Mouse (Mus musculus): ENCODE results near the gene Idh1. TPM values are rescaled to one million over a fixed set of nuclear protein-coding genes. Genes with fewer than 3 reads are reported as not detected.

The Idh1 gene
- total and polyA plus RNA-seq, 2 experiments from 2014 or later = 37.6 to 58.5 TPM

- Histone ChIP-seq H3K36me3 (replicated peaks; ENCODE audit: control insufficient read depth, insufficient read depth, low read length) (peaks cover 92% of the 10 kb centered on the region), H3K9ac (replicated peaks; ENCODE audit: low read depth, low read length) (no peak overlapping the region), H3K4me3 (ENCODE audit: low read depth, low read length) (no peak overlapping the region), H3K4me2 (ENCODE audit: low read depth, low read length) (no peak overlapping the region), H3K9me3 (replicated peaks; ENCODE audit: control insufficient read depth, low read length) (no peaks in the 10 kb centered on the region), H3K27ac (ENCODE audit: low read depth) (no peak overlapping the region), H3K4me1 (ENCODE audit: control insufficient read depth, insufficient read depth) (no peaks in the 10 kb centered on the region), H3K27me3 (ENCODE audit: control insufficient read depth, insufficient read depth, low read length) (no peaks in the 10 kb centered on the region)
- DNase-seq (ENCODE audit: low spot score) (no peak), ATAC-seq (ENCODE audit: insufficient read depth, low read depth) (no peak)
- TF ChIP-seq EP300 (IDR thresholded peaks at IDR 0.05; ENCODE audit: low read depth) (no peak), CTCF (IDR thresholded peaks at IDR 0.05; ENCODE audit: low read depth) (no peak)
- 89% methylated on average over 1 of the region's 1 CpGs for WGBS
Measured at GRCm38 (mm10) chr1:65167496-65167895, 18.8 kb downstream of the Idh1 start.

GRCm38 (mm10) chr1:65162210-65162609 is 24.1 kb downstream of the Idh1 start:
- Histone ChIP-seq H3K4me2 (ENCODE audit: low read depth, low read length) (no peak overlapping the region), H3K9me3 (replicated peaks; ENCODE audit: control insufficient read depth, low read length) (no peaks in the 10 kb centered on the region), H3K4me1 (ENCODE audit: control insufficient read depth, insufficient read depth) (no peaks in the 10 kb centered on the region), H3K9ac (replicated peaks; ENCODE audit: low read depth, low read length) (no peak overlapping the region), H3K27ac (ENCODE audit: low read depth) (no peak overlapping the region), H3K4me3 (ENCODE audit: low read depth, low read length) (no peak overlapping the region), H3K27me3 (ENCODE audit: control insufficient read depth, insufficient read depth, low read length) (no peaks in the 10 kb centered on the region), H3K36me3 (replicated peaks; ENCODE audit: control insufficient read depth, insufficient read depth, low read length) (peaks cover 88% of the 10 kb centered on the region)
- 100% methylated on average over 1 of the region's 1 CpGs for WGBS
- TF ChIP-seq EP300 (IDR thresholded peaks at IDR 0.05; ENCODE audit: low read depth) (no peak), CTCF (IDR thresholded peaks at IDR 0.05; ENCODE audit: low read depth) (no peak; the same call in 1 of the 2 replicates)
- ATAC-seq (ENCODE audit: insufficient read depth, low read depth) (no peak), DNase-seq (ENCODE audit: low spot score) (no peak)

- Histone ChIP-seq H3K4me1 (ENCODE audit: control insufficient read depth, insufficient read depth) (no peaks in the 10 kb centered on the region), H3K4me2 (ENCODE audit: low read depth, low read length) (no peak overlapping the region), H3K9ac (replicated peaks; ENCODE audit: low read depth, low read length) (no peak overlapping the region), H3K9me3 (replicated peaks; ENCODE audit: control insufficient read depth, low read length) (no peaks in the 10 kb centered on the region), H3K27ac (ENCODE audit: low read depth) (no peak overlapping the region), H3K27me3 (ENCODE audit: control insufficient read depth, insufficient read depth, low read length) (no peaks in the 10 kb centered on the region), H3K4me3 (ENCODE audit: low read depth, low read length) (no peak overlapping the region), H3K36me3 (replicated peaks; ENCODE audit: control insufficient read depth, insufficient read depth, low read length) (peaks cover 32% of the 10 kb centered on the region)
- WGBS = 93% methylated on average over 5 of the region's 5 CpGs
- DNase-seq (ENCODE audit: low spot score) = no peak
- TF ChIP-seq EP300 (IDR thresholded peaks at IDR 0.05; ENCODE audit: low read depth) (no peak), CTCF (IDR thresholded peaks at IDR 0.05; ENCODE audit: low read depth) (no peak)
- no peak for ATAC-seq (ENCODE audit: insufficient read depth, low read depth)
Measured at GRCm38 (mm10) chr1:65156111-65156510, 30.2 kb downstream of the Idh1 start.

GRCm38 (mm10) chr1:65154814-65155213 is 31.5 kb downstream of the Idh1 start:
- no peaks in the 10 kb centered on the region for H3K9me3 ChIP-seq (replicated peaks; ENCODE audit: control insufficient read depth, low read length)
- ATAC-seq (ENCODE audit: insufficient read depth, low read depth) (no peak), DNase-seq (ENCODE audit: low spot score) (no peak)
- no peaks in the 10 kb centered on the region for H3K27me3 ChIP-seq (ENCODE audit: control insufficient read depth, insufficient read depth, low read length)
- H3K27ac ChIP-seq (ENCODE audit: low read depth) = no peak overlapping the region
- peaks cover 20% of the 10 kb centered on the region for H3K36me3 ChIP-seq (replicated peaks; ENCODE audit: control insufficient read depth, insufficient read depth, low read length)
- no peak for TF ChIP-seq EP300 (IDR thresholded peaks at IDR 0.05; ENCODE audit: low read depth)
- no peak for TF ChIP-seq CTCF (IDR thresholded peaks at IDR 0.05; ENCODE audit: low read depth)
- no peak overlapping the region for H3K4me2 ChIP-seq (ENCODE audit: low read depth, low read length)
- H3K4me3 ChIP-seq (ENCODE audit: low read depth, low read length) = no peak overlapping the region
- no peaks in the 10 kb centered on the region for H3K4me1 ChIP-seq (ENCODE audit: control insufficient read depth, insufficient read depth)
- no peak overlapping the region for H3K9ac ChIP-seq (replicated peaks; ENCODE audit: low read depth, low read length)

DNA sequence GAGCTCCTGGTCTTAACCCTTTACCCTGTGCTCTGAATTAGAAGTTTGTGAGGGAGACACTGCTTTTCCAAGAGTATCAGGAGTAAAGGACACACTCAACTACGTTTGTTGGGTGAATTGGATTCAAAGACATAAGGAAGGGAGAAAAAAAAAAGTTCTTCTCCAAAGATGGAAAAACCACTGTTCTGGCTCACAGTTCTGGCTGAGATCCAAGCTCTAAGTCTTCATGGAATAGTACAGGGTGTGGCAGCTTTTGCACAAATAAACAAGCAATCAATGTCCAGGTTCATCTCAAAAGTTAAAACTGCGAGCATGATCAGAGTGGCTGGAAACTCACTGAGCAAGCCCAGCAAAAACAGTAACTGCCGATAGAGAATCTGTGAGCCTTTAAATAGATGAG is 38.3 kb downstream of the Idh1 start:
- no peaks in the 10 kb centered on the region for H3K36me3 ChIP-seq (replicated peaks; ENCODE audit: control insufficient read depth, insufficient read depth, low read length)
- H3K27ac ChIP-seq (ENCODE audit: low read depth) = no peak overlapping the region
- H3K9ac ChIP-seq (replicated peaks; ENCODE audit: low read depth, low read length) = no peak overlapping the region
- H3K9me3 ChIP-seq (replicated peaks; ENCODE audit: control insufficient read depth, low read length) = no peaks in the 10 kb centered on the region
- H3K27me3 ChIP-seq (ENCODE audit: control insufficient read depth, insufficient read depth, low read length) = no peaks in the 10 kb centered on the region
- no peak for TF ChIP-seq CTCF (IDR thresholded peaks at IDR 0.05; ENCODE audit: low read depth)
- no peak overlapping the region for H3K4me2 ChIP-seq (ENCODE audit: low read depth, low read length)
- WGBS = 57% methylated on average over 3 of the region's 3 CpGs
- H3K4me3 ChIP-seq (ENCODE audit: low read depth, low read length) = no peak overlapping the region
- no peaks in the 10 kb centered on the region for H3K4me1 ChIP-seq (ENCODE audit: control insufficient read depth, insufficient read depth)
- ATAC-seq (ENCODE audit: insufficient read depth, low read depth) = no peak
- DNase-seq (ENCODE audit: low spot score) = no peak

GRCm38 (mm10) chr1:65147326-65147725 is 39.0 kb downstream of the Idh1 start:
- Histone ChIP-seq H3K27me3 (ENCODE audit: control insufficient read depth, insufficient read depth, low read length) (no peaks in the 10 kb centered on the region), H3K4me2 (ENCODE audit: low read depth, low read length) (no peak overlapping the region), H3K4me3 (ENCODE audit: low read depth, low read length) (no peak overlapping the region), H3K9ac (replicated peaks; ENCODE audit: low read depth, low read length) (no peak overlapping the region), H3K36me3 (replicated peaks; ENCODE audit: control insufficient read depth, insufficient read depth, low read length) (no peaks in the 10 kb centered on the region), H3K9me3 (replicated peaks; ENCODE audit: control insufficient read depth, low read length) (no peaks in the 10 kb centered on the region), H3K4me1 (ENCODE audit: control insufficient read depth, insufficient read depth) (no peaks in the 10 kb centered on the region), H3K27ac (ENCODE audit: low read depth) (no peak overlapping the region)
- no peak for TF ChIP-seq EP300 (IDR thresholded peaks at IDR 0.05; ENCODE audit: low read depth)
- DNase-seq (ENCODE audit: low spot score) (no peak), ATAC-seq (ENCODE audit: insufficient read depth, low read depth) (no peak)
- WGBS = 84% methylated on average over 5 of the region's 5 CpGs
